Mouse (Mus musculus) mouse embryonic stem cell (cell line): ENCODE results near the gene Cdk12.

Experiments
- in situ Hi-C, 2 experiments: fragments of 300-500 bp; cut with MboI; formaldehyde crosslinking; loops; 1 replicate in 1 of 2; 3 replicates in 1 of 2; pipeline ENCODE4 v1.14.3; 2019 to 2020; ENCODE audit warnings: low sequenced_read_pairs in 2 of 2, low pct_unique_long_range_greater_than_20kb in 1 of 2, mixed read lengths in 1 of 2; ENCODE audit not compliant: unreplicated experiment in 1 of 2

Gene Cdk12

DNA sequence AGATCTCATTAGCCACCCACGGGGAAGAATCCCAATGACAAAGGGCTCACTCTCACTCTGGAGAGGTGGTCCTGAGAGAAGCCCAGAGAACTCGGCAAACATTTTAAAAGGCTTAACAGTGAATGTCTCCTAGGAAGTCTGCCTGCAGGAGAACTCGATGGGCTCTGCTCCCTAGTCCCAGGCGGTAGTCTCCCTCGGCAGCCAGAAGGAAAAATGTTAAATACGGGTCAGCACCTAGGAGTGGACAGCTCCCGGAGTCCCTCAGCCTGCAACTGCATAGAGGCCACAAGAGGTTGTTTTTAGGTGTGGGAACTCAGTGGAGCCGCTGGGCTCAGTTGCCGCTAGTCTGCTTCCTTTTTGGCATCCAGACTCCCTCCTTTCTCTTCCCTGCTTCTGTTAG is 121.1 kb downstream of the Cdk12 start:
- in situ Hi-C loops, result no loop called here

- in situ Hi-C loops, result no loop called here
Observed at GRCm38 (mm10) chr11:98325191-98325820, 122.4 kb downstream of the Cdk12 start.

DNA sequence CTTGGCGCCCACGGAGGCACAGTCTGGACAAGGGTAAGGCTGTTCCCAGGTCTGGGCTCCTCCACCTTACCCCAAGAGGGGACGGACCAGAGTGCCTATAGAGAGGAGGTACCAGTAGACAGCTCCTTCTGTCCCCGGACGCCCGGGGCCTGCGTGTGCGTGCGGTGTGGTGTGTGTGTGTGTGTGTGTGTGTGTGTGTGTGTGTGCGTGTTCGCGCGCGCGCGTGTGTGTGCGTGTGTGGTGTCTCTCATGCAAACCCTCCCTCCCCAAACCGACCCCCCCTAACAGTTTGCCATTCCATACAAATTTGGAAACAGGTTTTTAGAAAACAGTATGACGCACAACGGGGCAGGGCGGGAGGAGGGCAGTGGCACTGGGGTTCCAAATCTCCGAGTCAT is 123.0 kb downstream of the Cdk12 start:
- in situ Hi-C loops, result no loop called here

GRCm38 (mm10) chr11:98326741-98327135 is 123.9 kb downstream of the Cdk12 start:
- in situ Hi-C loops, result no loop called here

GRCm38 (mm10) chr11:98327136-98328030 is 124.5 kb downstream of the Cdk12 start:
- in situ Hi-C loops, result no loop called here

- in situ Hi-C loops, result no loop called here
Observed at GRCm38 (mm10) chr11:98328031-98328370, 125.1 kb downstream of the Cdk12 start.
